Mouse (Mus musculus): ENCODE measurements at regions not wholly inside any gene's neighbourhood (a gene's known extent, or its start where the extent isn't known, plus 50 kb on each side); places are given as distances from the start of the nearest gene placed in this dataset.

- no peaks in the 10 kb centered on the region for H3K79me2 ChIP-seq (ENCODE audit: control insufficient read depth, insufficient read depth, low read length, poor library complexity)
- no peaks in the 10 kb centered on the region for H3K36me3 ChIP-seq (ENCODE audit: control insufficient read depth in 1 of 2, insufficient read depth in 2 of 2, low read length in 2 of 2)
- no peak for DNase-seq (ENCODE audit: low read depth, low spot score)
- H3K4me1 ChIP-seq (ENCODE audit: control insufficient read depth in 1 of 2, insufficient read depth in 2 of 2, low read length in 2 of 2), result no peaks in the 10 kb centered on the region
- no peak overlapping the region for H3K9ac ChIP-seq (ENCODE audit: control insufficient read depth, low read depth, low read length, poor library complexity, severe bottlenecking)
- H3K27me3 ChIP-seq (ENCODE audit: control insufficient read depth in 1 of 2, insufficient read depth in 2 of 2, low read length in 2 of 2), result no peaks in the 10 kb centered on the region
- H3K4me3 ChIP-seq (ENCODE audit: control insufficient read depth in 1 of 2, insufficient read depth in 1 of 2, low read depth in 2 of 2, low read length in 2 of 2), result no peak overlapping the region
- no peak overlapping the region for H3K27ac ChIP-seq (ENCODE audit: control insufficient read depth, low read depth, low read length)
- TF ChIP-seq NRF1 (IDR thresholded peaks at IDR 0.05; ENCODE audit: insufficient read depth, low read depth, low read length, poor library complexity, severe bottlenecking) (no peak), CTCF (IDR thresholded peaks at IDR 0.05 in 2 of 3, conservative IDR thresholded peaks at IDR 0.05 in 1 of 3; ENCODE audit: control insufficient read depth in 1 of 3, insufficient read depth in 1 of 3, low read depth in 2 of 3, low read length in 3 of 3, poor library complexity in 1 of 3, severe bottlenecking in 1 of 3) (no peak), MAX (IDR thresholded peaks at IDR 0.05; ENCODE audit: low read length) (no peak), SIN3A (IDR thresholded peaks at IDR 0.05; ENCODE audit: low read length) (no peak), RCOR1 (IDR thresholded peaks at IDR 0.05; ENCODE audit: low read depth, low read length) (no peak), E2F4 (IDR thresholded peaks at IDR 0.05; ENCODE audit: borderline replicate concordance, low read depth, low read length) (no peak), GATA1 (IDR thresholded peaks at IDR 0.05; ENCODE audit: low read depth, low read length) (no peak)
- no peaks in the 10 kb centered on the region for H3K9me3 ChIP-seq (replicated peaks; ENCODE audit: insufficient read depth, low read length)
Observed at GRCm38 (mm10) chr13:84057456-84057855, 164.6 kb upstream of the Tmem161b start.

DNA sequence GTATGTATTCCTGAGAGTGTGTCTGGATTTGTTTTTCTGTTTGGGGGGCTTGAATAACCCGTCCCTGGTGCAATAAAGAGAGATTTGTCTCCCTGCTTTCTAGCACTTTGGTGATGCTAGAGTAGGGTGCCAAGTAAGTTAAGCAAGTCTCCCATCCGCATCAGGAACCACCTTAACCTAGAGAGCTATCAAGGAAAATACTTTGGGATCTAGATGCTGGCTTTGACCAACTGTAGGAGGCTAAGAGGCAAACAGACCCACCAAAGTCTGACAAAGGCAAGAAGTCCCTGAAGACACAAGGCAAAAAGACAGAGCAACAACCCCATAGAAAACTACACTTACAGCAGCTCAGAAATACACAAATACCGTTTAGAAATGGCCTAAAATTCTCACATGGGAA lies 163.8 kb upstream of the Tmem161b start:
- no peak overlapping the region for H3K4me3 ChIP-seq (ENCODE audit: control insufficient read depth in 1 of 2, insufficient read depth in 1 of 2, low read depth in 2 of 2, low read length in 2 of 2)
- no peak for DNase-seq (ENCODE audit: low read depth, low spot score)
- H3K9ac ChIP-seq (ENCODE audit: control insufficient read depth, low read depth, low read length, poor library complexity, severe bottlenecking), result no peak overlapping the region

GRCm38 (mm10) chr13:84059031-84059651 lies 163.0 kb upstream of the Tmem161b start:
- no peaks in the 10 kb centered on the region for H3K27me3 ChIP-seq (ENCODE audit: control insufficient read depth in 1 of 2, insufficient read depth in 2 of 2, low read length in 2 of 2)
- H3K27ac ChIP-seq (ENCODE audit: control insufficient read depth, low read depth, low read length), result no peak overlapping the region
- H3K36me3 ChIP-seq (ENCODE audit: control insufficient read depth in 1 of 2, insufficient read depth in 2 of 2, low read length in 2 of 2), result no peaks in the 10 kb centered on the region
- TF ChIP-seq POLR2AphosphoS2 (IDR thresholded peaks at IDR 0.05; ENCODE audit: low read length) (no peak), NRF1 (IDR thresholded peaks at IDR 0.05; ENCODE audit: insufficient read depth, low read depth, low read length, poor library complexity, severe bottlenecking) (no peak), GABPA (IDR thresholded peaks at IDR 0.05; ENCODE audit: low read depth, low read length) (no peak), E2F4 (IDR thresholded peaks at IDR 0.05; ENCODE audit: borderline replicate concordance, low read depth, low read length) (no peak), RCOR1 (IDR thresholded peaks at IDR 0.05; ENCODE audit: low read depth, low read length) (no peak), BHLHE40 (IDR thresholded peaks at IDR 0.05; ENCODE audit: borderline replicate concordance, low read depth, low read length) (no peak), CTCF (IDR thresholded peaks at IDR 0.05 in 2 of 3, conservative IDR thresholded peaks at IDR 0.05 in 1 of 3; ENCODE audit: control insufficient read depth in 1 of 3, insufficient read depth in 1 of 3, low read depth in 2 of 3, low read length in 3 of 3, poor library complexity in 1 of 3, severe bottlenecking in 1 of 3) (no peak), SMC3 (IDR thresholded peaks at IDR 0.05; ENCODE audit: low read depth, low read length) (no peak), CHD2 (IDR thresholded peaks at IDR 0.05; ENCODE audit: low read length) (no peak), MYB (IDR thresholded peaks at IDR 0.05; ENCODE audit: low read depth, low read length) (no peak), UBTF (IDR thresholded peaks at IDR 0.05; ENCODE audit: borderline replicate concordance, insufficient read depth, low read depth, low read length) (no peak), MAX (IDR thresholded peaks at IDR 0.05; ENCODE audit: low read length) (no peak), POLR2A (IDR thresholded peaks at IDR 0.05; ENCODE audit: control insufficient read depth in 1 of 2, insufficient read depth in 1 of 2, low read depth in 1 of 2, low read length in 2 of 2, poor library complexity in 1 of 2) (no peak)
- H3K9ac ChIP-seq (ENCODE audit: control insufficient read depth, low read depth, low read length, poor library complexity, severe bottlenecking), result no peak overlapping the region
- H3K4me1 ChIP-seq (ENCODE audit: control insufficient read depth in 1 of 2, insufficient read depth in 2 of 2, low read length in 2 of 2), result no peaks in the 10 kb centered on the region
- no peaks in the 10 kb centered on the region for H3K79me2 ChIP-seq (ENCODE audit: control insufficient read depth, insufficient read depth, low read length, poor library complexity)
- DNase-seq (ENCODE audit: low read depth, low spot score), result no peak
- no peaks in the 10 kb centered on the region for H3K9me3 ChIP-seq (replicated peaks; ENCODE audit: insufficient read depth, low read length)
- no peak overlapping the region for H3K4me3 ChIP-seq (ENCODE audit: control insufficient read depth in 1 of 2, insufficient read depth in 1 of 2, low read depth in 2 of 2, low read length in 2 of 2)

More for the DNA sequence above, 163.8 kb upstream of the Tmem161b start:
- no peaks in the 10 kb centered on the region for H3K36me3 ChIP-seq (ENCODE audit: control insufficient read depth in 1 of 2, insufficient read depth in 2 of 2, low read length in 2 of 2)
- TF ChIP-seq TAL1 (IDR thresholded peaks at IDR 0.05; ENCODE audit: low read length), result no peak
- TF ChIP-seq EP300 (IDR thresholded peaks at IDR 0.05; ENCODE audit: low read depth in 1 of 2, low read length in 2 of 2), result no peak
- TF ChIP-seq MAX (IDR thresholded peaks at IDR 0.05; ENCODE audit: low read length), result no peak
- TF ChIP-seq MEF2A (IDR thresholded peaks at IDR 0.05; ENCODE audit: extremely low read depth, insufficient replicate concordance, low read depth, low read length, poor library complexity, severe bottlenecking), result no peak
- TF ChIP-seq E2F4 (IDR thresholded peaks at IDR 0.05; ENCODE audit: borderline replicate concordance, low read depth, low read length), result no peak
- no peak for TF ChIP-seq MYB (IDR thresholded peaks at IDR 0.05; ENCODE audit: low read depth, low read length)
- H3K79me2 ChIP-seq (ENCODE audit: control insufficient read depth, insufficient read depth, low read length, poor library complexity), result no peaks in the 10 kb centered on the region
- no peaks in the 10 kb centered on the region for H3K4me1 ChIP-seq (ENCODE audit: control insufficient read depth in 1 of 2, insufficient read depth in 2 of 2, low read length in 2 of 2)
- H3K27me3 ChIP-seq (ENCODE audit: control insufficient read depth in 1 of 2, insufficient read depth in 2 of 2, low read length in 2 of 2), result no peaks in the 10 kb centered on the region
- H3K27ac ChIP-seq (ENCODE audit: control insufficient read depth, low read depth, low read length), result no peak overlapping the region
- H3K9me3 ChIP-seq (replicated peaks; ENCODE audit: insufficient read depth, low read length), result no peaks in the 10 kb centered on the region
